Mouse (Mus musculus): ENCODE measurements around the gene Ctdspl.

Gene Ctdspl

GRCm38 (mm10) chr9:119028226-119029195 lies 102.3 kb downstream of the Ctdspl start:
- DNase-seq (ENCODE audit: low spot score), result peak; percentile 69

GRCm38 (mm10) chr9:119029568-119029967 lies 103.3 kb downstream of the Ctdspl start:
- DNase-seq (ENCODE audit: low spot score), result peak; percentile 61

- no peak for DNase-seq (ENCODE audit: low spot score)
Measured at GRCm38 (mm10) chr9:119031038-119031437, 104.8 kb downstream of the Ctdspl start.

- DNase-seq (ENCODE audit: low spot score), result peak; percentile 54
Measured at GRCm38 (mm10) chr9:119031772-119032171, 105.5 kb downstream of the Ctdspl start.

GRCm38 (mm10) chr9:119032538-119032937 lies 106.3 kb downstream of the Ctdspl start:
- no peak for DNase-seq (ENCODE audit: low spot score)

GRCm38 (mm10) chr9:119033111-119033921 lies 107.1 kb downstream of the Ctdspl start:
- no peak for DNase-seq (ENCODE audit: low spot score)

GRCm38 (mm10) chr9:119034069-119034468 lies 107.8 kb downstream of the Ctdspl start:
- DNase-seq (ENCODE audit: low spot score), result no peak

- no peak for DNase-seq (ENCODE audit: low spot score)
Measured at GRCm38 (mm10) chr9:119034676-119035665, 108.7 kb downstream of the Ctdspl start.

- peak; percentile 73 for DNase-seq (ENCODE audit: low spot score)
Measured at GRCm38 (mm10) chr9:119035836-119036235, 109.6 kb downstream of the Ctdspl start.

GRCm38 (mm10) chr9:119037076-119037730 lies 111.0 kb downstream of the Ctdspl start:
- DNase-seq (ENCODE audit: low spot score), result no peak

GRCm38 (mm10) chr9:119038574-119038973 lies 112.3 kb downstream of the Ctdspl start:
- no peak for DNase-seq (ENCODE audit: low spot score)

GRCm38 (mm10) chr9:119040101-119040775 lies 114.0 kb downstream of the Ctdspl start:
- DNase-seq (ENCODE audit: low spot score), result no peak

- no peak for DNase-seq (ENCODE audit: low spot score)
Measured at GRCm38 (mm10) chr9:119048182-119048903, 122.1 kb downstream of the Ctdspl start.

GRCm38 (mm10) chr9:119051158-119051557 lies 124.9 kb downstream of the Ctdspl start:
- no peak for DNase-seq (ENCODE audit: low spot score)

GRCm38 (mm10) chr9:119052154-119052944 lies 126.1 kb downstream of the Ctdspl start, which contains the start of gene Vill:
Vill (plus strand) TSS chr9:119052778.
- no peak for DNase-seq (ENCODE audit: low spot score)

GRCm38 (mm10) chr9:119053964-119054576 lies 127.8 kb downstream of the Ctdspl start:
- no peak for DNase-seq (ENCODE audit: low spot score)

GRCm38 (mm10) chr9:119055336-119055735 lies 129.1 kb downstream of the Ctdspl start:
- no peak for DNase-seq (ENCODE audit: low spot score)

GRCm38 (mm10) chr9:119058245-119058644 lies 132.0 kb downstream of the Ctdspl start:
- DNase-seq (ENCODE audit: low spot score), result no peak
